Mouse (Mus musculus) cortical plate, adult 2 months (tissue): ENCODE results near the gene Tmem59.

Source experiments
- CTCF ChIP-seq: fragments of 200-500 bp; IDR thresholded peaks from 2 replicates; pipeline ENCODE4 v1.5.1; 2011; ENCODE audit warnings: mild to moderate bottlenecking, control low read depth, low read length; ENCODE audit not compliant: insufficient read depth; ENCODE audit errors: extremely low read depth
- POLR2A ChIP-seq: fragments of 200-500 bp; IDR thresholded peaks from 2 replicates; pipeline ENCODE4 v1.6.1; 2011; ENCODE audit warnings: mild to moderate bottlenecking, low read length, control low read depth; ENCODE audit not compliant: insufficient read depth; ENCODE audit errors: extremely low read depth

GRCm38 (mm10) chr4:107156983-107157401, 21.2 kb upstream of the Tmem59 start:
- TF ChIP-seq POLR2A (no peak), CTCF (no peak)
